Mouse (Mus musculus): ENCODE measurements around the gene Med17. TPM values are rescaled to one million over a fixed set of nuclear protein-coding genes. Genes with fewer than 3 reads are reported as not detected.

The Med17 gene
- polyA plus RNA-seq, 1 experiment from 2014 or later, result 21.1 TPM

GRCm38 (mm10) chr9:15233604-15234003 is 46.1 kb downstream of the Med17 start:
- Histone ChIP-seq H3K36me3 (no peaks in the 10 kb centered on the region), H3K27me3 (replicated peaks) (0 out of 2 replicates have a peak, but pooled peaks cover 3% of the 10 kb centered on the region), H3K4me2 (no peak overlapping the region), H3K9me3 (no peaks in the 10 kb centered on the region), H3K4me1 (peaks cover 13% of the 10 kb centered on the region), H3K27ac (replicated peaks) (no peak overlapping the region), H3K4me3 (no peak overlapping the region), H3K9ac (no peak overlapping the region)
- no peak for ATAC-seq (ENCODE audit: extremely low read depth, insufficient number of reproducible peaks, low FRiP score, low TSS enrichment)
- 83% methylated on average over 1 of the region's 1 CpGs for WGBS

- Histone ChIP-seq H3K9ac (no peak overlapping the region), H3K4me1 (peaks cover 2% of the 10 kb centered on the region), H3K36me3 (no peaks in the 10 kb centered on the region), H3K4me2 (no peak overlapping the region), H3K9me3 (no peaks in the 10 kb centered on the region), H3K4me3 (no peak overlapping the region), H3K27ac (replicated peaks) (no peak overlapping the region), H3K27me3 (replicated peaks) (0 out of 2 replicates have a peak, but pooled peaks cover 3% of the 10 kb centered on the region)
- WGBS, result 79% methylated on average over 3 of the region's 3 CpGs
- no peak for ATAC-seq (ENCODE audit: extremely low read depth, insufficient number of reproducible peaks, low FRiP score, low TSS enrichment)
Measured at GRCm38 (mm10) chr9:15232445-15232844, 47.3 kb downstream of the Med17 start.

GRCm38 (mm10) chr9:15224912-15225311 is 54.8 kb downstream of the Med17 start:
- Histone ChIP-seq H3K9ac (no peak overlapping the region), H3K9me3 (peaks cover 12% of the 10 kb centered on the region; the same call in 1 of the 2 replicates), H3K4me1 (no peaks in the 10 kb centered on the region), H3K4me3 (no peak overlapping the region), H3K27ac (replicated peaks) (no peak overlapping the region), H3K36me3 (no peaks in the 10 kb centered on the region), H3K4me2 (no peak overlapping the region), H3K27me3 (replicated peaks) (no peaks in the 10 kb centered on the region)
- 29% methylated on average over 2 of the region's 2 CpGs for WGBS
- no peak for ATAC-seq (ENCODE audit: extremely low read depth, insufficient number of reproducible peaks, low FRiP score, low TSS enrichment)

- H3K9me3 ChIP-seq, result no peaks in the 10 kb centered on the region
- ATAC-seq (ENCODE audit: extremely low read depth, insufficient number of reproducible peaks, low FRiP score, low TSS enrichment), result no peak
- WGBS, result 54% methylated on average over 1 of the region's 1 CpGs
Measured at GRCm38 (mm10) chr9:15213695-15214094, 66.0 kb downstream of the Med17 start.

GRCm38 (mm10) chr9:15211876-15212275 is 67.9 kb downstream of the Med17 start:
- no peak for ATAC-seq (ENCODE audit: extremely low read depth, insufficient number of reproducible peaks, low FRiP score, low TSS enrichment)

More at GRCm38 (mm10) chr9:15213695-15214094, 66.0 kb downstream of the Med17 start:
- Histone ChIP-seq H3K36me3 (no peaks in the 10 kb centered on the region), H3K27me3 (replicated peaks) (no peaks in the 10 kb centered on the region), H3K27ac (replicated peaks) (no peak overlapping the region), H3K4me1 (no peaks in the 10 kb centered on the region), H3K9ac (no peak overlapping the region), H3K4me3 (no peak overlapping the region), H3K4me2 (no peak overlapping the region)

More at GRCm38 (mm10) chr9:15211876-15212275, 67.9 kb downstream of the Med17 start:
- Histone ChIP-seq H3K4me3 (no peak overlapping the region), H3K9ac (no peak overlapping the region), H3K4me1 (no peaks in the 10 kb centered on the region), H3K36me3 (no peaks in the 10 kb centered on the region), H3K27me3 (replicated peaks) (no peaks in the 10 kb centered on the region), H3K4me2 (no peak overlapping the region), H3K27ac (replicated peaks) (no peak overlapping the region), H3K9me3 (no peaks in the 10 kb centered on the region)
- WGBS, result 72% methylated on average over 3 of the region's 3 CpGs

Small RNA genes lying within 50 kb of the gene (microRNA-seq; reads per million reads assigned to microRNA genes)
- gene Gm49349 (not detected), gene mmu-mir-7650 (not detected)

Other genes starting within 250 kb of the Med17 start
- gene Panx1, start 234.5 kb downstream of the Med17 start, polyA plus RNA-seq (2015; fragmentation: Nextera tagmentation; extraction: Ambion mirVana), result 21.7 and 24.7 TPM in 2 replicates
- gene Hephl1, start 167.8 kb downstream of the Med17 start, polyA plus RNA-seq (2015; fragmentation: Nextera tagmentation; extraction: Ambion mirVana), result not detected in 2 replicates
- 2.6 TPM in 2 replicates for gene Vstm5, start 40.9 kb downstream of the Med17 start, polyA plus RNA-seq (2015; fragmentation: Nextera tagmentation; extraction: Ambion mirVana)
- 43.5 and 46.9 TPM in 2 replicates for gene Taf1d, start 26.3 kb upstream of the Med17 start, polyA plus RNA-seq (2015; fragmentation: Nextera tagmentation; extraction: Ambion mirVana)
- 6.1 and 6.5 TPM in 2 replicates for gene 4931406C07Rik, start 26.5 kb upstream of the Med17 start, polyA plus RNA-seq (2015; fragmentation: Nextera tagmentation; extraction: Ambion mirVana)
- 7.9 and 9.2 TPM in 2 replicates for gene Cep295, start 77.9 kb upstream of the Med17 start, polyA plus RNA-seq (2015; fragmentation: Nextera tagmentation; extraction: Ambion mirVana)
- gene Smco4, start 213.5 kb upstream of the Med17 start, polyA plus RNA-seq (2015; fragmentation: Nextera tagmentation; extraction: Ambion mirVana), result 1.6 and 2.3 TPM in 2 replicates